Mouse (Mus musculus): ENCODE measurements around the gene Kndc1.

GRCm38 (mm10) chr7:139975471-139975870 is 81.0 kb downstream of the Kndc1 start:
- no peak for TF ChIP-seq GATA1 (IDR thresholded peaks at IDR 0.05; ENCODE audit: low read length)
- no peak for TF ChIP-seq TAL1 (IDR thresholded peaks at IDR 0.05; ENCODE audit: low read length)
